Mouse (Mus musculus): ENCODE results near the gene Mef2a.
A peak's percentile ranks its signal among the peaks of the same experiment; 100 is the strongest.

Gene Mef2a

DNA sequence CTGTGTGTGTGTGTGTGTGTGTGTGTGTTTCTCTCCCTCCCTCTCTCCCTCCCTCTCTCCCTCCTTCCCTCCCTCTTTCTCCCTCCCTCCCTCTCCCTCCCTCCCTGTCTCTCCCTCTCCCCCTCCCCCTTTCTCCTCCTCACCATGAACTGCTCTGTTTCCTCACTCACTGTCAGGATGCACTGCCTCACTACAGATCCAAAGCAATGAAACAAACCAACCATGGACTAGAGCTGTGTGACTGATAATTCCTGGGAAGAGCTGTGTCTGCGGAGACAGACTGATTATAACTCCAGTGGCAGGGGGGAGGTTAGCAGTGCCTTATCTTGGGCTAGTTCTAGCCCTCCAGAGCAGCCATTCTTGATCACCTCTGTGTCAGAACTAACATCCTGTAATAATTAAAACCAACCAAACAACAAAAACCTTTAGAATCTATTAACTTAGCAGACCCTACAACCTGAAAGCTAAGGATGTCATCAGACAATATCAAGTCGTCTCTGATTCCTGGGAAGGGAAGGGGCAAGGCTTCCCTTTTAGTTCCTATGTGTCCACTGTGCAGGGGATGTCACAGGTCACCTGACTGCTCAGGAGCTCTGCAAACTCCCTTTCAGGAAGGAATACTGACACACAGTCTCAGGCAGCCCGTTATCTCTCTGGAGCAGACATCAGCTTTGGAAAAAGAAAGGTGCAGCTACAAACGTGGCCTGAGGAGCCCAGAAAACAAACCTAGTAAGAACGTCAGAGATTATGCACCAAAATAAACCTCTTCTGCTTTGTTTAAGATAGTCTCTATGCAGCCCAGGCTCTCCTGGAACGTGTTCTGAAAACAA lies 162.4 kb downstream of the Mef2a start:
- no peak for DNase-seq (ENCODE audit: low read depth)

DNA sequence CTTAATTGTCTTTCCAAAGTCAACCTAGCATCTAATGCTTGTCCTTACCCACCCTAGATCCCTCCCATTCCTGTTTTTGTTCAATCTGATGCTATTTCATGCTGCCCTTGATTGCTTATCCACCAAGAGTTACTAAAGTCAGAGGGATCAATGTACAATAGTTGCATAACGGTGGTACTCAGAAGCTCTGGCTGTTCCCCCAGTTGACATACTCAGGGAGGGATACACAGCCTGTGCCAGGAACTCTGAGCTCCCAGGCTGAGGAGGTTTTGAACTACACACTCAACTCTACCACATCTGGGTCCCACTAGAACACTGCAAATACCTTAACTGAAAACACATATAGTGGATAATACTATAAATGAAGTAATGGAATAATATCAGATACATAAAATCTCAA lies 164.3 kb downstream of the Mef2a start:
- DNase-seq (ENCODE audit: low read depth) = no peak

DNA sequence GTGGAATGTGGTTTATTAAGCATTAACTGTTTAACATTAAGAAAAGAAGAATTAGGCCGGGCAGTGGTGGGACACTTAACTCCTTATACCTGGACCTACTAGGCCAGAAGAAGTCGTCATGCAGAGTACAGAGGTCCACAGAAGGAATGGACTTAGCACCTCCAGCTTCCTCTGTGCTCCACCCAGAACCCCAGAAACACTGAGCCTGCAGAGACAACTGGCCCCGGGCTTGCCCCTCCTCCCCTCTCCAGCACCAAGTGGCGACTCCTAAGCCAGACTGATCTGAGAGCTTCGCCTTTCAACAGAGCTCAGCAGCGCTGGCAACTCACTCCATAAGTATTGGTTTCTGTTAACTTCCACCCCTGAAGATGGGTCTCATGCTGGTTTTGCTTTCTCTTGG lies 165.0 kb downstream of the Mef2a start:
- DNase-seq (ENCODE audit: low read depth) = no peak

DNA sequence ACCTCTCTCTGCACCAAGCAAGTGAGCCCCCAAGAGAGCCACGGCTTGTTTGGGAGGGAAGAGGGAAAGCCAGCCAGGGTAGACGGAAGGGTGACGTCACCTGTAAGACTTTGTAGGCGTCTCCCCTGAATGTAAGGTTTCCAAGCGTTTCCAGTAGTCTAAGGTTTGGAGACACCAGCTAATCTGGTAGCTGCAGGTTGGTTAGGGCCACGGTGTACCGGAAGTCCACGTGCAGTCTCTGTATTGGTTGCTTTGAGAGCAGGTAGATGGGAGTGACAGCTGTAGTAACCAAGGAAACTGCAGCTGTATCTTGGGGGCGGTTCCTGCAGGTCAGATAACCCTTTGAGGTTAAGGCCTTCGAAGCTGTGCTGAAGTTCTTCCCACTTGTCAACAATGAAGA lies 166.2 kb downstream of the Mef2a start:
- no peak for DNase-seq (ENCODE audit: low read depth)

DNA sequence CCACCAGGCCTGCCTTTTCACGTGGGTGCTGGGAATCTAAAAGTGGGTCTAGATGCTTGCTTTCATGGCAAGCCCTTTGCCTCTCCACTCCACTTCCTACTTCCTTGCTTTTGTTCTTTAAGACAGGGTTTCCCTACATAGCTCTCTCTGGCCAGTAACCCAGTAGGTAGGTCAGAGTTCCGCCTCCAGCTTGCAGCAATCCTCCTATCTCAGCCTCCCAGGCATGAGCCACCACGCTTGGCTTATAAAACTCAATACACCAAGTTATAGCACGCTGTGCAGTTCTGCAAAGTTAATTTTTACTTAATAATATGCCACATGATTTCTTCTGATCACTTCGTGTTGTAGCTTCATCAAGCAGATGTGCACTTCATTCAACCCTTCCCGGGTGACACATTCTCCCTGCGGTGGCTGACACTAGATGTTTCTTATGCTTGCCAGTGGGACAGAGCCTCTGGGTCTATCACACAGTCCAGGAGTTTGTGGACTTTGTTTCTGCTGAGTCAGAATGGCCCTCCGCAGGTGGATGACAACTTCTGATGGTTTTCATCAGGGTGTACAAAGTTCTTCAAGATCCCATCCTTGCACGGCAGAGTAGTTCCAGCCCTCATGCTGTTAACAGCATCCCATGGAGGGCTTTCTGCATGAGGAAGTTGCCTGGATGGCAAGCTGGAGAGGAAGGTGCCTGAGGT lies 166.8 kb downstream of the Mef2a start:
- DNase-seq (ENCODE audit: low read depth) = no peak

DNA sequence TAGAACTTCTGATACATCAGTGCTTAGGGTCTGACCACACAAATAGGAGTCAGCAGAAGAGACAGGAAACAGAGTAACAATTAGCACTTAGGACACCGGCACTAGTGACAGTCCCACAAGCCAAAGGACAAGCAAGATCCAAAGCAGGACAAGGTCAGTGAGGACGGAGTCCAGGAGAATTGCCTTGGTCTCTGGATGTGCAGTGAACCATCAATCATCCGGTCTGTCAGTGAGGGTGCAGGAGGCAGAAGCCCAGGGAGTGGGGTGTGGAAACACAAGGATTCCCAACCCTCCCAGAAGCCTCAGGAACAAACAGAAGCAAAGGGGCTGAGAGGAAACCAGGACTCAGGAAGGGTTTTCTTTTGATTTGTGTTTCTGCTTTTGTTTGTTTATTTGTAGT lies 169.0 kb downstream of the Mef2a start:
- no peak for DNase-seq (ENCODE audit: low read depth)

DNA sequence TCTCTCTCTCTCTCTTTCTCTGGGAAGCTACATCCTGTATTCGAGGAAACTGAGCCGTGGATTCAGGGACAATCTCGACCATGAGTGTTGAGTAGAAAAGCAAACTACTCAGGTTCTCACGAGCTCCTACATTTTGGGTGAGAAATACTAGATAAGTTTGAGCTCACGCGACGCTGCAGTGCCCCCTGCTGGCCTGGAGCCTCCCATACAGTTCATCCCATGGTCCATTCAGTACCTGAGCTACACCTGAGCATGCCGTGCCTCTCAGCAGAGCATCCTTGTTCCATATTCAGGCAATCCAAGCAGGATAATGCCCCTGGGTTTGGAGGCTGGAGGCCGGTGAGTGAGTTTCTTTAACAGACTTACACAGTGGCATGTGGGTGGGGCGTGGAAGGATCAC lies 173.2 kb downstream of the Mef2a start:
- peak; percentile 57 for DNase-seq (ENCODE audit: low read depth)

DNA sequence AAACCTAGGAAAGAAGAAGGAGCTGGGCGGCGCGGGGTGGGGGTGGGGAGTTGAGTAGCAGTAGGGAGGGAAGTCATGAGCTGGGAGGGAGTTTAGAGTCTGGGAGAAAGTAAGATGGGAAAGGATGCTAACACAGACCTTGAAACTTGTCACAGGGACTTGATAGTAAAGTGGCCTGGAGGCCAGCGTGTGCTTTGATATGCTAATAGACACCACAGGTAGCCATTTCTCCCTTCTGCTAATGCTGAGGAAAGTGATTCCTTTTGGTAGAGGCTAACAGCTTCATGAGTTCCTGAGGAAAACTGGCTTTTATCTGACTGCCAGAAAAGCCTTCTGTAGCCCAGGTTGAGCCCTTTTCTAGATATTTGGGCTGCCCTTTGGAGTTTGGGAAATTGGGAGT lies 188.9 kb downstream of the Mef2a start:
- DNase-seq (ENCODE audit: low read depth) = no peak
